Mouse (Mus musculus): ENCODE measurements at regions not wholly inside any gene's neighbourhood (a gene's known extent, or its start where the extent isn't known, plus 50 kb on each side); places are given as distances from the start of the nearest gene placed in this dataset.
A peak's percentile ranks its signal among the peaks of the same experiment; 100 is the strongest.

GRCm38 (mm10) chr17:15197361-15197760 lies 156.0 kb upstream of the Gm3448 start:
- intact Hi-C loops (cut with DNase I), result no loop called here
- DNase-seq, result no peak

GRCm38 (mm10) chr17:15195819-15196218 lies 154.5 kb upstream of the Gm3448 start:
- intact Hi-C loops (cut with DNase I), result no loop called here
- peak in 1 of 2 experiments; percentile 19 for DNase-seq

DNA sequence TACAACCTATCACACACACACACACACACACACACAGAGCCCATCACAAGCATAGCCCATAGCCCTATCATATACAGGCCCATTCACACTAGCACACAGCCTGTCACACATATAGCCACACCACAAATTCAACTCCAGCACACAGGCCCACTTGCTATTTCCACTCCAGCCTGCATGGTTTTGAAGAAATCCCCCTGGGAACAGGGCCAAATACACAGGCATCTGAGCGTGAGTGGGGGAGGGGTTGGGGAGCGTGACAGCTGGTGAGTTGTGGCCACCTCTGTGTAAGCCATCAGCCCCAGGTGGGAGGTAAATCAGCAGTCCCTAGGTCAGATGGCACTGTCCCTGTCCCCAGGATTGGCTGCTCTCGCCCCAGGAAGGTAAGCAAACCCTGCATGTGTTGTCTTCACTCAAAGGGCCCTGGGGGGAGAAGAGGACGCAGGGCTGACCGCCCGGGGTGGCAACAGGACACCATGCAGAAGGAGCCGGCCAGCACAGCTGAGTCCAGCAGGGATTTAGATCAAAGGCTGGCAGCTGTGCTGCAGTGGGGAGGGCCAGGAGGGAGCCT lies 153.6 kb upstream of the Gm3448 start:
- DNase-seq, result peak; percentile 58 to 66
- intact Hi-C loops (cut with DNase I), result no loop called here

GRCm38 (mm10) chr17:15193831-15194230 lies 152.5 kb upstream of the Gm3448 start:
- intact Hi-C loops (cut with DNase I), result no loop called here

DNA sequence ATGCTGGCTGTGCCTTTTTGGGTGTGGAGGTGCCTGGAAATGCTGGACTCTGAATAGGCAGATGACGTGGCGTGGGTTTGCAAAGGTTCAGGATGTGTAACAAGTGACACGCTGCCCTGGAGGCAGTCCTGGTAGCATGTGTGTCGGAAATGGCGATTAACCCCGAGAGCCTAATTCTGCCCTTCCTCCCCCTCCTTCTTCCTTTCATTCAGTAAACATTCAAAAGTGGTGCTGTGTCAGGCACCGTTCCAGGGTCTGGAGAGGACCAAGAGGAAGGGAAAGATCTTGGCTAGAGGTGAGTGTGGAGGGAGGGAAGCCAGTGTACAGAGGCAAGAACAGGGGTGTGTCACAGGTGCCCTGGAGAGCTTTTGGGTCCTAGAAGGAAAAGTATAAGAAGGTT lies 151.5 kb upstream of the Gm3448 start:
- intact Hi-C loops (cut with DNase I), result no loop called here
- no peak for DNase-seq

More at GRCm38 (mm10) chr17:15193831-15194230, 152.5 kb upstream of the Gm3448 start:
- no peak for DNase-seq

- intact Hi-C loops (cut with DNase I), result no loop called here
- DNase-seq, result no peak
Measured at GRCm38 (mm10) chr17:15185217-15185616, 143.9 kb upstream of the Gm3448 start.

DNA sequence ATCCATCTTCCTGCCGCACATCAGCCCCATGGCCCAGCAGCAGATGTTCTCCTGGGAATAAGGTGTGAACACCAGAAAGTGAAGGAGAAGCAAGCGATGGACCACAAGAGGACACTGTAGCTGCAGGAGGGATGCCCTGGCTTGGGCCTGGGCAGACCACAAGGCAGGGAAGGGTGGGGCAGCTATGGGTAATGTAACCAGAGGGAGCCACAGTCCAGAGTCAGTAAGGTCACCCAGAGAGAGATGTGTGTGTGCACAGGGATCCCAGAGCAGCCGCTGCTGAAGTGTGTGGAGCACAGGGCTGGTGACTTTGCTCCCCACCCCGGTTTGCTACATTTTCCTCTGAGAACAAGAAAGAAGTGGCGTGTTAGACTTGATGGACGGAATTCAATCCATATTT lies 142.5 kb upstream of the Gm3448 start:
- intact Hi-C loops (cut with DNase I), result loop anchor here (2.0 to 5.0 kb wide), 2 partner anchors 116 to 195 kb away; no protein-coding TSS in a partner anchor

DNA sequence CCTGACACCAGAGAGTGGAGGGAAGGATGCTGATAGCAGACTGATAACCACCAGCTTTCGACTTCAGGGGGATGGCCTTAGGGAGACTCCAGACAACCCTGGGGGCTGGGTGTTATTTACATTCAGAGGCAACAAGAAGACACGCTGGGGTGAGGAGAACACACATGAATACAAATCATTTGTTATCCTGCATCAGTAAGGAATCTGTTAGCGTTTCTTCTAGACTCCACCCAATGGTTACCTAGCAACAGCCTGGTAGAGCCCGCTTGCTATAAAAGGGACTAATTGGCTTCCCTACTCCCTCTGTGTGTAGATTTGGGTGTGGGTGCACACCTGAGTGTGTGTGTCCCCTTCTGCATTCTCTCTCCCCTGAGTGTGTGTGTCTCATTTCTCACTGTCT lies 140.8 kb upstream of the Gm3448 start:
- intact Hi-C loops (cut with DNase I), result loop anchor here (2.0 to 5.0 kb wide), 2 partner anchors 115 to 197 kb away; no protein-coding TSS in a partner anchor
- DNase-seq, result no peak

More for the DNA sequence above, 142.5 kb upstream of the Gm3448 start:
- DNase-seq, result no peak

DNA sequence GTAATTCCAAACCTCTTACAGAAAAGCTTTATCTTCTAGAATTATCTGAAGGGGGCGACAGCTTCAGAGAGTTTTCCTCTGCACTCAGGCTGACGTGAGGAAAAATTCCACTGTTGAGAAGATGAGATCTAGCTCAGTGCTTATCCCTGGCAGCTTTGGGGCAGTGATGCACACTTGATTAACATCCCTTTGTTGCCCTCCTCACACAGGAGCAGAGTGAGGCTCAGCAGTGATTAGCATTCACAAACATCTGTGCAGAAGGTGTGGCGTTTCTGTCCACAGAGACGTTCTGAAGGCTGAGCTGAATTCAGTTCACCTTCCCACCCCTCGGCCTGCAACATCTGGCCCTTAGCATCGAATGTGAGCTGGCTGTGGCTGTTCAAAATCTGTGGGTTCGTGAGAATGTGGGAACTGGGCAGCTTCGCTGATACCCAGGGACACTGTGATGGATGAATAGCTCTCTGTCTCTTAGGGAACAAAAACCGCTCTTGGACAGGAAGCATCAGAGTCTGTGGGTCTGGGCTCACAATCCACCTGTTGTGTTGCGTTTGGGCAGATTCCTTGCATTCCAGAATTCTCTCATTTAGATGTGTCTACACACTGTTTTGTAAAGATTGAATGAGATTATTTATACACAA lies 139.0 kb upstream of the Gm3448 start:
- no peak for DNase-seq
- intact Hi-C loops (cut with DNase I), result loop anchor here (5.0 kb wide), 1 partner anchor 113 kb away; no protein-coding TSS in a partner anchor

- intact Hi-C loops (cut with DNase I), result no loop called here
- no peak for DNase-seq
Measured at GRCm38 (mm10) chr17:15179411-15179951, 138.1 kb upstream of the Gm3448 start.

DNA sequence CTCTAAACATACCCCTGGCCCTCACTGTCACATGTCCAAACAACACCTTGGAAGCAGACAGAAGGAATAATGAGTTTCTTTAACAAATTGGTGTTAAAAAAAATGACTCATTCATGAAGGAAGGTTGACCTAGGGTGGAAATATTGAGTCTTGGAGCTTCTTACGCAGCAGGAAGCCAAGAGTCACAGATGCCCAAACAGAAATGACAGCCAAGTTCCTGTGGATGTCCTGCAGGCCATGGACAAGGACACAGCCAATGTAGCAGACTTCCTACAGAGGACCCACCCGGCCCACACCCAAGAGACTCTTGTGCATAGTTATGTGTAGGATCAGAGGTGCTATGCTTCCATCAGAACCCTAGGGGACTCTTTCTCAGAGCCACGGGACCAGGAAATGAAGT lies 136.1 kb upstream of the Gm3448 start:
- intact Hi-C loops (cut with DNase I), result no loop called here
- no peak for DNase-seq

GRCm38 (mm10) chr17:15174354-15174953 lies 133.1 kb upstream of the Gm3448 start:
- intact Hi-C loops (cut with DNase I), result no loop called here
- no peak for DNase-seq

GRCm38 (mm10) chr17:15167927-15168326 lies 126.6 kb upstream of the Gm3448 start:
- no peak for DNase-seq
- intact Hi-C loops (cut with DNase I), result no loop called here

- intact Hi-C loops (cut with DNase I), result no loop called here
- no peak for DNase-seq
Measured at GRCm38 (mm10) chr17:15157693-15158333, 116.5 kb upstream of the Gm3448 start.

DNA sequence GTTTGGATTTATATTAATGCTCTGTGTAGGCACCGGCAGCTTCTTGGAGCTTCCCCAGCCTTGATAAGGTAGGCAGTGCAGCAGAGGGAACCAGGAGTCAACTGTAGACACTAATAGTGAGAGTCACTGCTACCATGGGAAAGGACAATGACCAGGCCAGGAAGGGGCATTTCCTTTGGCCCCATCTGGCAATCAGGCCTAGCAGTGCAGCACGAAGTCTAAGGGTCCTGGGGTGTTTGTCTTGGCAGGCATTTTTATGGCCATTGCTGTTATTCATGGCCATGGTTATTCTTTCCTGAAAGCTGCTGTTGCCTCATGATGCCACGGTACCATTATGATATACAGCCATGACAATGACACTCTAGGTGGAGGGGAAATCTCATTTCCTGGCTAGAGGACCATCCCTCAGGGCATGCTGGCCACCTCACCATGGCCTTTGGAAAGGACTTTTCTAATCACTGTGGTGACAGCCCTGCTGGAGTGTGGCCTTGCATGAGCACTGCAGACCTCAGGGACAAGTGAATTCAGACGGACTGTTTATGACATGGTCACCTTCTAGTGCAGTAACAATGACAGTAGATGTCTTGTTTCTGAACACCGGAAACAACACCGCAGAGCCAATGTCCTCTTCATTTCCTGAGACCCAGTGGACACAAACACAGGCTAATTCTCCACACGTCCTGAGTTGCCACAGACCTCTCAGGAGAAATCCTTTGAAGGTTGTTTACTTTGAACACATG lies 111.8 kb upstream of the Gm3448 start:
- intact Hi-C loops (cut with DNase I), result no loop called here
- no peak for DNase-seq

DNA sequence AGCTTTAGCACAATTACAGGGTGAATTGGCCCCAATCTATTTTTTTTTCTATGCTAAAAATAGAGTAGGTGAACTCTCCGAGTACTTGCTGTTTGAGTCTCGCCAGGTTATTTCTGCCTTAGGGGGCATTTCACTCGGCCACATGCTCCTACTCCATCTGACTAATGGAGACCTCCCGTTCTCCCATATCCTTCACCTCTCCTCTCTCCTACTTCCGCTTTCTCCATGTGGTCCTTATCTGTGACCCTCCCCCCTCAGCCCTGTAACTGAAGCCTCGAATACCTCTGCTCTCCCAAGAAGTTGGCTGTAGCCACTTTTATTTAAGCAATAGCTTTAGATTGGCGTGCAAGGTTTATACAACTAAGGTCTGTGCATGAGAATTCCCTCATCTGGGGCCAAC lies 111.1 kb upstream of the Gm3448 start:
- intact Hi-C loops (cut with DNase I), result no loop called here
- DNase-seq, result no peak

DNA sequence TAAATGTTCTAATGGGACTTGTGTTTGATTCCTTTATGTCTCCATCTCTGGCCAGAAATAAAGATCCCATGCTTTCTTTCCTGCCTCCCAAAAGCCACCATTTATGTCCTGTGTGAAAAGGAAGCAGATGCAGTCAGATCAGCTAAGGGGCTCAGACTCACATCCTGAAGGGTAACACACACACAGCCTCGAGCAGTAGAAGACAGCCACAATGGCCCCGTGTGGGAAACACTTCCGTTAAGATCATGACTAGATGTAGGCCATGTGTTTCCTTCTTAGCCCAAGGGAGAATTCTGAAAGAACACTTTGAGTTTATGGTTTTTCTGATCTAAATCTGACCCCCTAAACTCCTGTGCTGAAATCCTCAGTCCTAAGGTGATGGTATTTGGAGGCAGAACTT lies 110.4 kb upstream of the Gm3448 start:
- no peak for DNase-seq
- intact Hi-C loops (cut with DNase I), result no loop called here

DNA sequence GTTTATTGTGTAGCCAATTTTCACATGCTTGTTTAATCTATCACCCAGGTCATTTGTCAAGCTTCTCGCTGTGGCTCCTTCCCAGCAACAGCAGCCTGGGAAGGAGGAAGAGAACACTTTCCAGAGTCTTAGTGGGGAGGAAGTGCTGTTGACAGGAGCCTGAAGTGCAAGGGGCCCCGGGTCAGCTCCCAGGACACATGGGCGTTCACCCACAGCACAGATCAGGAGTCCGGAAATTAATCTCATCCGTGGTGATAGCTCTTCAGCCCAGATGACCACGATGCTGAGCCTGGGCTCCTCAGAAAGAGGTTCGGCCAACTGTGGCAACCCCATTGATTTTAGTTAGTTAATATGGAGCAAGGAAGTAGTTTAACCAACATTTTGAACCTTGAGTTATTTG lies 105.3 kb upstream of the Gm3448 start:
- intact Hi-C loops (cut with DNase I), result no loop called here
- DNase-seq, result no peak

GRCm38 (mm10) chr17:15145191-15145968 lies 104.0 kb upstream of the Gm3448 start:
- DNase-seq, result no peak
- intact Hi-C loops (cut with DNase I), result no loop called here

DNA sequence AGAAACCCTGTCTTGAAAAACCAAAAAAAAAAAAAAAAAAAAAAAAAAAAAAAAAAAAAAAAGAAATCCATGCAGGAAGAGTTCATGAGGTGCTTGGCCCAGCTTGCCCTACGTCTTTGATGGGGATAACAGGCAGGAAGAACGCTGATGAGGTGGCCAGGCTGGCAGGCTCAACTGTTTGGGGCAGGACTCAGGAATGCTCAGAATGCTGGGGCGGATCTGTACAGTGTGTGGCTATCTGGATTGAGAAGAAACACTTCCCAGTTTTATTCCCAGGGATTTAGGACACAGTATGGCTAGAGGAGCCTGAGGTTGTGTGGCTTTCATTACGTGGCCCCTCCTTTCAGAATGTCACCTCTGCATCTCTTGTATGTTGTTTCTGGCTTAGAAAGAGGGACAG lies 99.1 kb upstream of the Gm3448 start:
- intact Hi-C loops (cut with DNase I), result no loop called here
- DNase-seq, result peak in 1 of 2 experiments; percentile 10

All from gastrocnemius, postnatal 36 days (tissue).